Mouse (Mus musculus): ENCODE results near the gene Scamp4.
"Not testable (repeated sequence)": the region's sequence is repeated elsewhere in the genome, so short reads cannot be mapped to it uniquely, and the experiment has no call there.

Scamp4 gene

GRCm38 (mm10) chr10:80578911-80579310, 23.8 kb upstream of the Scamp4 start:
- DNase-seq, result peak; percentile 74

DNA sequence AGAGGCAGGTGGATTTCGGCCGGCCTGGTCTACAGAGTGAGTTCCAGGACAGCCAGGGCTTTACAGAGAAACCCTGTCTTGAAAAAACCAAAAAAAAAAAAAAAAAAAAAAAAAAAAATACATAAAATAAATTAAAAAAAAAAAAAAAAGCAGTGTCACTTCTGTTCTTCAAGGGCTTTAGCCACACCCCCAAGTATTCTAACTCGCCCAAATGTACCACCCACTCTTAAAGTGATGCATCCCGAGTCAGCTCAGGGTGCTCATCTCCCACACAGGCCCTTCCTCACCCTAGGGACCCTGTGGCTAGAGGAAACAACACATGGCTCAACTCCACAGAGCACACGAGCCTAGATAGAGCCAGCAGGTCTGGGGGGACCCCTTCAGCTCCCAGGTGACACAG, 19.6 kb upstream of the Scamp4 start:
- no peak for DNase-seq

- DNase-seq, result no peak
These were observed 18.6 kb upstream of the Scamp4 start for GRCm38 (mm10) chr10:80584045-80584488.

GRCm38 (mm10) chr10:80584642-80585552, 17.8 kb upstream of the Scamp4 start:
- no peak for DNase-seq

DNA sequence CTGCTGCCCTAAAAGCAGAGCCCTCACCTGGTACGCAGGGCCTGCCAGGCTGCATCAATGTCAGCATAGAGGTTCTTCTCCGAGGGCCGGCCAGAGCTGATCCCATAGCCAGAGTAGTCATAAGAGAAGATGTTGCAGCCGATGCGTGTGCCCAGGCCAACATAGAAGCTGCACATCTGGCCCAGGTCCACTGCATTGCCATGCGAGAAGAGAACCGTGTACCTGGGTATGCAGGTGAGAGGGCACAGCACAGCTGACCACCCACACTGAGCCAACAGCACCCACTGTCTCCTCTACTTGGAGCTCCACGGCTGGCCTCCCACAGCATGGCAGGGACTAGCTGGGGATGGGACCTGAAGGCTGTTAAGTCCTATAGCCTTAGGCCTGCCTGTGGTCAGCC, 17.1 kb upstream of the Scamp4 start:
- DNase-seq, result no peak

- no peak for DNase-seq
These were observed 16.0 kb upstream of the Scamp4 start for GRCm38 (mm10) chr10:80586407-80587304.

DNA sequence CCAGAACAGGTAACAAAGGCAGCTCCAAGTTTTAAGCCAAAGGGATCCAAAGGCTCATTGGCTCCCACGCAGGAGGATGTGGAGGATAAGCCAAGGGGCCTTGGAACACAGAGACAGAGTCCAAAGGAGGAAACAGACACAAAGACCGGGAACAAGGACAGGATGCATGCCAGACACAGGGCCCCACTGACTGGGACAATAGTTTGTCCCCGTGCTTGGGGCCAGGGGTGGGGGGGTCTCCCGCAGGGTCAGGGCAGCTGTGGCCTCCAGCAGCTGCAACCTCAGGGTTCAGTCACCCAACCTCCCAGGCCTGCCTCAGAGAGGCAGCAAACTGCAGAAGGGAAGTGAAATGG, 15.4 kb upstream of the Scamp4 start:
- DNase-seq, result peak; percentile 50

DNA sequence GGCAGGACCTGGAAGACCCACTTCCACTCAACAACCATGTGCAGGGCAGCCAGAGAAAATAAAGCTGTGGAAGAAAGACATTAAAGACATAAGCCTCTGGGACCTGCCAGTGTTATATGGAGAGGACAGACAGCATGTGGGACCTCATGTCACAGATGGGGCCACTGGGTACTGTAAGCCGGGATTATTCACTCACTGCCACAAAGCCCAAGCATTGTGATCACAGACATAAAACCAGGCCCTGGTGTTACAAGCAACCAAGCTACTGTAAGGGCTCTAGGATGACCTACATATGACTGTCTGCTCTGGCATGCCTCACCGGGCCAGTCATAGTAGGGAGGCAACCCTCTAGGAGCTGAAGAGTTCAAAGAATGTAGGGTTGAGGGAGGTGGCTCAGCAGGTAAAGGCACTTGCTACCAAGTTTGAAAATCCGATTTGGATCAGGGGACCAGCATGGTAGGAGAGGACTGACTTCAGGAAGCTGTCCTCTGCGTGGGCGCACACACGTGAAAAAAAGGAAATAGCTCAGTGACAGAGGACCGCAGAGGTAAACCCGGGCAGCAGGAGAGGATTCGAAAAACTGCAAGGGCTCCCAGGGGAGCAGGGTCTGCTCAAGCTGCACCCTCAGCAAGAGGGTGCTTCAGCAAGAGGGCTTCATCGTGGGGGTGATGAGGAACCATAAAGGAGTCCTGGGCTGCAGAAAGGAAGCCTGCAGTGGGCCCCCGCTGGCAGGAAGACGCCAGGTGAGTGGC, 13.4 kb upstream of the Scamp4 start:
- no peak for DNase-seq

- peak; percentile 97 for DNase-seq
These were observed 12.5 kb upstream of the Scamp4 start, which contains the start of gene Abhd17a for GRCm38 (mm10) chr10:80589879-80590854. Gene Abhd17a, minus strand, starts transcription at chr10:80590341.

DNA sequence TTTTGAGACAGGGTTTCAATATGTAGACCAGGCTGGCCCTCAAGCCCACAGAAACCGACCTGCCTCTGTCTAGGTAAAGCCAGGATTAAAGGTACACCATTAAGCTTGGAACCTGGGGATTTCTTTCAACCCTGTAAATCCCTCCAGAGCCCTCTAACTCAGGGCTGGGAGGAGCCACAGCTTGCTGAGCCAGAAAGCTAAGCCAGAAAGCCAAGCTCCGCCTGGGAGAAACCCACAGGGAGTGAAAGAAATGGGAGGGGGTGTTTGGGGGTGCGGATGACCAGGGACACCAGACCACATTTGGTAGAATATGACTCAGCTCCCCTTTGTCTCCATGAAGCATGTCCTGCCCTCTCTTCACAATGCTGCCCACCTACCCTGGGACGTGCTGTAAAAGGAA, 6.4 kb upstream of the Scamp4 start:
- DNase-seq, result no peak

- DNase-seq, result no peak
These were observed 692 bp downstream of the Scamp4 start for GRCm38 (mm10) chr10:80603364-80603763.

DNA sequence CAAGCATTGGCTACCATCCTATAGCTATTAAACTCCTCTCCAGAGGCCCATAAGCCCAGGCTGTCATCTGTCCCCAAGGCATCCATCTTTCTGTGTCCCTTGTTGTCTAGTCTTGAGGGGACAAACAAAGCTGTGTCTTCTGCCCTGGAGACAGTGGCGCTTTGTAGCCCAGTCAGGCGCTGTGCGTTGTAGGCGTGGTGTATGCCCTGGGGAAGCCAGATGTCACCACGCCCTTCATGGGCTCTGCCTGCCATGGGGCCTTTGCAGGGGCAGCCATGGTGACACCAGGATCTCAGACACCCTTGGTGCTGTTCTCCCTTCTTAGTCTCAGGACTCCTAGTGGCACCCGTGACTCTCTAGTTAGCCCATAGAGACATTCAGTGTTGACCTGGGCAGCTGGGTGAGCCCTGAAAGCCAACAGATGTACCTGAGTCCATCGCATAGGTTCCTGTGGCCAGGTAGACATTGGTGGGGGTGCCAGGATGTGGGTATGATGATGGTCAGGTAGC, 1.4 kb downstream of the Scamp4 start:
- DNase-seq, result no peak

- DNase-seq, result no peak
These were observed 2.3 kb downstream of the Scamp4 start for GRCm38 (mm10) chr10:80604988-80605387.

- not testable (repeated sequence) for DNase-seq
These were observed 3.0 kb downstream of the Scamp4 start, which contains the start of gene Gm49322 for GRCm38 (mm10) chr10:80605721-80606120. Gene Gm49322, plus strand, starts transcription at chr10:80606021.

DNA sequence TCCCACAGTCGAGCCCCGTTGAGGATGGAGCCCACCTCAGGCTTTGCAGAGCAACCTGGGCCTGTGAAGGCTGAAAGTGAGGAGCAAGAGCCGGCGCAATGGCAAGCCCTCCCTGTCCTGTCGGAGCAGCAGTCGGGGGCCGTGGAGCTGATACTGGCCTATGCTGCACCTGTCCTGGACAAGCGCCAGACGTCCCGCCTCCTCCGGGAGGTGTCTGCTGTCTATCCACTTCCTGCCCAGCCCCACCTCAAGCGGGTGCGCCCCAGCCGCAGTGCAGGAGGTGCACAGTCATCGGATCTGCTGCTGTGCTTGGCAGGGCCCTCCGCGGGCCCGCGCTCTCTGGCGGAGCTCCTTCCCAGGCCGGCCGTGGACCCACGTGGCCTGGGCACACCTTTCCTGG, 3.6 kb downstream of the Scamp4 start:
- DNase-seq, result no peak

GRCm38 (mm10) chr10:80606737-80607350, 4.2 kb downstream of the Scamp4 start:
- no peak for DNase-seq

DNA sequence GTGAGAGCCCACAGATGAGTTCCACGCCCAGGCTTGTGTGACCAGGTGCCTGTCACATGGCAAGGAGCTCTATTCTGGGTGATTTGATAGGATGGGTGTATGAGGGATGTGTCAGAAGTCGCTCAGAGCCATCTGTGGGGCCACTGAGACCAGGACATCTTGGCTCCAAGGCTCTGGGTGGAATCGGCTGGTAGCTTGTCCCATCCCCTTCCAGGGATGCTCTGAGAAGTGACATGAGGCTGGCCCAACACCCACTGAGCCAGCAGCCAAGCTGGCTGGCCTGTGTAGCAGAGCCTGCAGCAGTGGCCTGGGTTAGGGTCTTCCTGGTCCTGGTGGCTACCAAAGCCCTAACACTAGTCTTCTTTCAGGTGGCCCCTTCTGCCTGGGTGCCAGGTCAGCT, 5.8 kb downstream of the Scamp4 start:
- DNase-seq, result no peak

- no peak for DNase-seq
These were observed 6.7 kb downstream of the Scamp4 start for GRCm38 (mm10) chr10:80609269-80609924.

GRCm38 (mm10) chr10:80610116-80610785, 7.6 kb downstream of the Scamp4 start:
- DNase-seq, result no peak

- DNase-seq, result peak; percentile 74
These were observed 8.4 kb downstream of the Scamp4 start for GRCm38 (mm10) chr10:80611024-80611423.
